Mouse (Mus musculus) right cerebral cortex, adult 2 months (tissue): ENCODE data around the gene Gm45717.

Experiments
- DNase-seq, 2 experiments: peaks; one replicate each; pipeline ENCODE4 v3.0.0; 2021 to 2022; ENCODE audit warnings: low spot score in 2 of 2

The Gm45717 gene

DNA sequence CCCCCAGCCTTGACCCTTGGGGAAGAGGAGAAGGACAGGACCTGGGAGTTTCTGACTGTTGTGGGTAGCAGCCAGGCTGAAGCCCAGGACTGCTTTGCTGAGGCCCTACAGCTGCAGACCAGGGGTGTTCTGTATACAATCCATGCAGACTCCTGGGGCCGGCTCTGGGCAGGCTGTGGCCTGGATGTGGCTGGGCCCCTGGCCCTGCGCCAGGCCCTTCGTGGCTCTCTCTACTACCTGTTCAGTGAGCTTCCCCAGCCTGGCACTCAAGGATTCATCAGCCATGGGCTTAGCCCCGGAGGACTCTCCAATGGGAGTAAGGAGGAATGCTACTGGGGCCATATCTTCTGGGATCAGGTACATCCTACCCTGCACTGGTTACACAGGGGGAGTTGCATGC, 12.4 kb downstream of the Gm45717 start:
- DNase-seq, result no peak

DNA sequence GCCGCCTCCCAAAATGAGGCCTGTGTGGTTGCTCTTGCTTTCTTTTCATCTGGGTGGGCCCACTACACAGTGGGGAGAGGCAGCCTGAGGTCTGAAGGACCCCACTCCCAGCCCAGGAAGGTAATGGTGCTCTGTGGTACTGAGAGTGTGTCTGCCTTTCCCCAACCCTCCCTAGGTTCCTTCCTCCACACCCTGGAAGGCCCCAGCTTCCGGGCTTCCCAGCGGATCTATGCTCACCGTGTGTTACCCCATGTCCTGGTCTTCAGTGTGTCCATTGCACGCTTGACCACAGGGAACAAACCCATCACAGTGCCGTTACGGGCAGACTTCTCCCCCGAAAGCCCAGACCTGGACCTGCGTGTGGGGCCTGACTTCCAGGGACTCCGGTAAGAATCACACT, 12.9 kb downstream of the Gm45717 start:
- DNase-seq, result no peak

DNA sequence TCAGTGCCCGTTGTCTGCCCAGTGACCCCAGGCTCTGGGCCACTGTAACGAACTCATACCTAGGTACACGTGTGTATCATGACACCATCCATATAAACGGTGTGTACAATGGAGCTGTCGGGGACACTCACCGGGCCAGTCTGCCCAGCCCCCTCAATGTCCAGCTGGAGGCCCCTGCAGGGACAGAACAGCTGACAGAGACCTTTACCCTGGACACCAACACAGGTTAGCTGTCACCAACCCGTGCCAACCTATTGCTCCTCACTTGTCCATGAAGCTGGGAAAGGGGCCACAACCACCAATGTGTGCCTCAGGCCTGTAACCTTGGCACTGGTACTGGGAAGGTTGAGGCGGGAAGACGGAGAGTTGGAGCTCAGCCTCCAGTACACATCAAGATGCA, 13.4 kb downstream of the Gm45717 start:
- DNase-seq, result no peak

DNA sequence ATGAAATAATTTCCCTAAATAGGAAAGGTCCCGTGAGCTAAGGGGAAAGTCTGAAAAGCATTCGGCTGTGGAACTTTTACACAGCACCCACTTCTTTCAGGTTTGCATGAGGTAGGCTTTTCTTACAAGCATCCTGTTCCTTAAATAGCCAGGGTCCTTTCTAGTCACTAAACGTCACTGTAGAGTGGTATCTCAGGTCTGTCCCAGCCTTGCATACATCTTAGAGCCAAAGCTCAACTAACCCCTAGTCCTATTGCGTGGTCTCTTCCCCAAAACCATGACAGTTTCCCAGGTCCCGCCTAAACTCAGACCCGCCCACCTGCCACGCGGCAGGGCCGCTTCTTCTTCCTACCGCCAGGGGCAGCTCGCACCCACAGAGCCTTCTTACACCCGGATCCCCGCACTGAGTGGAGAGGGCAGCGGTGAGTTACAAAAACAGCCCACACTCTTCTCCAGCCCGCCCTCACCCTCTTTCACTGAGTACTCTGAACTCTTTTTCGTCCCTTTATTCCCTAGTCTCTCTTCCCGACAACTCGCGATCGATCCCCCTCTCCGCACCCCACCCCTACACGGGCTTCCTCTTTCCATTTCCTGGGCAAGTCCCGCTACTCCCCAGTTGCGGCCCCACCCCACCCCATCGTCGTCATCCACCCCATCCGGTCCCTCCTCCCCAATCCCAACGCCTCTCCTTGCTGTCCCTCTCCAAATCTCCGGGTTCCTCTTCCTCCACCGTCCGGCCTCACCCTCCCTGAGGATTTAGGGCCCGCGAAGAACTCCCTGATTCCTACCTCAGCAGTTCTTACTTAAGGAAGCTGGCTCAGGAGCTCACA, 14.3 kb downstream of the Gm45717 start, which contains the start of gene Pgghg:
Gene Pgghg, plus strand, starts transcription at position 170 of the 830 bp plus-strand sequence.
- DNase-seq, result peak; percentile 49 to 59

DNA sequence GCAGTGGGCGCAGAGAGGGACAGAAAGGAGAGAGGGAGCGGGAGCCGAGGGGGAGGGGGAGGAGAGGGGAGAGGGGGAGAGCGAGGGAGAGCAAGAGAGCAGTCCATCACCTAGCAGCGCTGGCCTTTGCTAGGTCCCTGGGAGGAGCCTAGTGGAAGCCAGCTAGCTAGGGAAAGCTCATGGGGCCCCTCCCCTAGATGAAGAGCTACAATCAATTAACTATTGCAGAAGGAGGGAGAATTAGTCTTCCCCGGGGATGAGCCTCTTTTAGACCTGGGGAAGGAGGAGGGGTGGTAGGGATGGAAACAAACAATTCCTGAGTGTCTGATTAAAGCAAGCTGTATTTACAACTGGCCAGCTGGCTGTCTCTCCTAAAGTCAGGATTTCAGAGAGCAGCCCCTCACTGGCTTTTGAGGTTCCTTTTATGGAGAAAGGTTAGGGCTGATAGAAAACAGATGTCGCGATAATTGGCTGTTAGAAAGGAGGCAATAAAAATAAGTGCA, 16.0 kb downstream of the Gm45717 start:
- DNase-seq, result no peak

DNA sequence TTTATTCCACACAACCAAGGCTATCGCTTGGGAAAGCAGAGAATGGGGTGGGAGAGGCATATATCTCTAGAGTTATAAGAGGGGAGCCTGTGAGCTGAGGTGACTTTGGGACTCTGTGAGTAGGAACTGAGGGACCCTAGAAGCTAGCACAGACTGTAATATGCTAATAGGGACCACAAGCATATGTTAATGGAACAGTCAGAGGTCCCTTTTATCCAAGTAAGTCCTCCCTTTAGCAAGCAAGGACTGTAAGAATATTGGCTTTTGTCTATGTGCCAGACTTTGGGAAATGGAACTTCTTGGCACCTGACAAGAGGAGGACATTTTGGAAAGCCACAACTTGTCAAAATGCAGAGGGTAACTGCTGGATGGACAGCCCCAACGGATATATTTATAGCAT, 16.8 kb downstream of the Gm45717 start:
- no peak for DNase-seq

DNA sequence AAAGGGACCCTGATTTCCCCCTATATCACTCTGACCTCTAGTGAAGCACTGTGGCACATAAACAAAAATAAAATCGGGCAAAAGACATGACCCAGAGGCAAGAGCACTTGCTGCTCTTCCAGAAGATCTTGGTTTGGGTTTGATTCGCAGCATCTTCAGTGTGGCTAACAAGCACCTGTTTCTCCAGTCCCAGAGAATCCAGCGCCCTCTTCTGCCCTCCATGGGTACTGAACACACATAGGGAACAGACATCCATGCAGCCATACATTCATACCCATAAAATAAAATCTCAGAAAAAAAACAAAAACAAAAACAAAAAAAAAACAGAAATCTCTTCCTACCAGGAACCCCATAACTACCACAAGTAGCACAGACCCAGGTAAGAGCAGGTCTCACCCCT, 17.3 kb downstream of the Gm45717 start:
- DNase-seq, result no peak

DNA sequence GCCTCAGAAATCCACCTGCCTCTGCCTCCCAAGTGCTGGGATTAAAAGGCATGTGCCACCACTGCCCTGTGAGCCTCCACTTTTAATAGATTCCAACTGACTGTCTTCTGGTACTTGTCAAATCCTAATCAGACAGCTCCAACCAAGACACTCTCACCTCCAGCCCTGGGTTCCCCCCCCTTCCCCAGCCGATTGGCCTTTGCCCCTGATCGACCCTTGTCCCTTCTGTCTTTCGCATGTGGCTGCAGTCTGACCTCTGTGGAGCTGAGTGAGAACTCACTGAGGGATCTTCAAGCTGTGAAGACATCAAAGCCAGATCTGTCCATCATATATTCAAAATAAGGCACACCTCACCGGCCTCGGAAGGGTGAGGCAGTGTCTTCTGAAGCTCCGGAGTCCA, 28.6 kb downstream of the Gm45717 start:
- no peak for DNase-seq

DNA sequence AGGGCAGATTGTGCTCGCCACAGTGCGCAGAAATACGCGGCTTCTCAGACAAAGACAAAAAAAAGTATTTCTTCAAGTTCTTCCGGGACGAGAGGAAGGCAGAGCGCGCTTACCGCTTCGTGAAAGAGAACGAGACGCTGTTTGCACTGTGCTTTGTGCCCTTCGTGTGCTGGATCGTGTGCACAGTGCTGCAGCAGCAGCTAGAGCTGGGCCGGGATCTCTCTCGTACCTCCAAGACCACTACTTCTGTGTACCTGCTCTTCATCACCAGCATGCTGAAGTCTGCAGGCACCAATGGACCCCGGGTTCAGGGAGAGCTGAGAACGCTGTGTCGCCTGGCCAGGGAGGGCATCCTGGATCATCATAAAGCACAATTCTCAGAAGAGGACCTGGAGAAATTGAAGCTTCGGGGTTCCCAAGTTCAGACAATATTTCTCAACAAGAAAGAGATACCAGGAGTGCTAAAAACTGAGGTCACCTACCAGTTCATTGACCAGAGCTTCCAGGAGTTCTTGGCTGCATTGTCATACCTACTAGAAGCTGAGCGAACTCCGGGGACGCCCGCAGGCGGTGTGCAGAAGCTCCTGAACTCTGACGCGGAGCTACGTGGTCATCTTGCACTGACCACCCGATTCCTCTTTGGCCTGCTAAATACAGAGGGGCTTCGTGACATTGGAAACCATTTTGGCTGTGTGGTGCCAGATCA, 32.5 kb downstream of the Gm45717 start:
- no peak for DNase-seq

DNA sequence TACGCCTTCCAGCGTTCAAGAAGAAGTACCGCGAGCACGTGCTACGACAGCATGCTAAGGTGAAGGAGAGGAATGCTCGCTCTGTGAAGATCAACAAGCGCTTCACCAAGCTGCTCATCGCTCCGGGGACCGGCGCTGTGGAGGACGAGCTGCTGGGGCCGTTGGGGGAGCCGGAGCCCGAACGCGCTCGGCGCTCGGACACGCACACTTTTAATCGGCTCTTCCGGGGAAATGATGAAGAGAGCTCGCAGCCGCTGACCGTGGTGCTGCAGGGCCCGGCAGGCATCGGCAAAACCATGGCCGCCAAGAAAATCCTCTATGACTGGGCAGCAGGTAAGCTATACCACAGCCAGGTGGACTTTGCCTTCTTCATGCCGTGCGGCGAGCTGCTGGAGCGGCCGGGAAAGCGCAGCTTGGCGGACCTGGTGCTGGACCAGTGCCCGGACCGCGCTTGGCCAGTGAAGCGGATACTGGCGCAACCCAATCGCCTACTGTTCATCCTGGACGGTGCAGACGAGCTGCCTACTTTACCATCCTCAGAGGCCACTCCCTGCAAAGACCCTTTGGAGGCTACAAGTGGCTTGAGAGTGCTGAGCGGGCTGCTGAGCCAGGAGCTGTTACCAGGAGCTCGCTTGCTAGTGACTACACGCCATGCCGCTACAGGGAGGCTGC, 33.2 kb downstream of the Gm45717 start:
- DNase-seq, result peak; percentile 31 to 47

DNA sequence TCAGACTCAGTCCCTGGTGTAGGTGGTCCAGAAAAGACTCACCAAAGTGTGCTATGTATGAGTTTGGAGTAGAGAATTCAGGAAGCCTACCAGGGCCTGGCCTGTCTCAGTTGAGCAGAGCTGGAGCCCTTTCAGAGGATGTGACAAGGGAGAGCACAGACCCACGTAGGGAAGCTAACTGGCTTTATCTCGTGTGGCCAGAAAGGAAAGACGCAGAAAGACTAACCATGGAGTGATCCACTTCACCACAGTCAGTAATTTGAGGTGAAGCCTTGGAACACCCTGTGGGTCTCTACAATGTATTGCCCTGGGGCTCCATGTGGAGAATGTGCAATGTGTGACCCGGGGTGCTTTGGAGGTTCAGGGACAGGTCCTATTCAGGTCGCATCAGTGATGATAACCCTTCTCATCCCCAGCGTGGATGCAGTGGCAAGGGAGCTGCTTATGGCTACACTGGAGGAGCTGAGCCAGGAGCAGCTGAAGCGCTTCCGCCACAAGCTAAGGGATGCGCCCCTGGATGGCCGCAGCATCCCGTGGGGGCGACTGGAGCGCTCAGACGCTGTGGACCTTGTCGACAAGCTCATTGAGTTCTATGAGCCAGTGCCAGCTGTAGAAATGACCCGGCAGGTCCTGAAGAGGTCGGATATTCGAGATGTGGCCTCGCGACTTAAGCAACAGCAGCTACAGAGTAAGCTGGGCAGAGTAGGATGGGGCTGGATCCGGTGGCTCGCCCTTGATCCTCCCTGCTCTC, 34.3 kb downstream of the Gm45717 start:
- DNase-seq, result no peak

DNA sequence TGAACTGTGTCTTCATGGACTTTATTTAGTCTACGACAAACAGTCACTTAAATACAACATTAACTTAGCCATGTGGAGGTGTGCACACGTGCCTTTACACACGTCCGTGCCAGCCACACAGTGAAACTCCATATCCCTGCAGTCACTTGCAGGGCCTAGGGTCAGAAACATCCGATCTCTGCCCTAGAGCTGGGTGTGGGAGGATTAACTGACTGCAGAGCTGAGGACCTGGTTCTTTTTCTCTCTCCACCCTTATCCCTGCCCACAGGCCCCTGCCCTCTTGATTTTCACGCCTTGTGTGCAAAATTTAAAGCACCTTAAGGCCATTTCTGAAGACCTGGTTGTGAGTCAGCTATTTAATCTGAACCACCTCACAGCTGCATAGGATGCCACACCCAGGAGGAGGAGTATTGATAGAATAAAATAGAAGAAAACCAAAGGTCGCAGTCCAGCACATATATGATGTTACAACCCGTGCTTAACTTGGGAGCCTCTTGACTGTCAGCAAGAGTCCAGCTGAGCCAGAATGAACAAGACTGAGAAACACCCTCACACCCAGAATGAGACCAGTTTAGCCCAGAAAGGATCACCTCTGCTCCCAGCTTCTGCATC, 35.2 kb downstream of the Gm45717 start, which contains the start of gene Nlrp6:
Gene Nlrp6, plus strand, starts transcription at position 485 of the 612 bp plus-strand sequence.
- no peak for DNase-seq

DNA sequence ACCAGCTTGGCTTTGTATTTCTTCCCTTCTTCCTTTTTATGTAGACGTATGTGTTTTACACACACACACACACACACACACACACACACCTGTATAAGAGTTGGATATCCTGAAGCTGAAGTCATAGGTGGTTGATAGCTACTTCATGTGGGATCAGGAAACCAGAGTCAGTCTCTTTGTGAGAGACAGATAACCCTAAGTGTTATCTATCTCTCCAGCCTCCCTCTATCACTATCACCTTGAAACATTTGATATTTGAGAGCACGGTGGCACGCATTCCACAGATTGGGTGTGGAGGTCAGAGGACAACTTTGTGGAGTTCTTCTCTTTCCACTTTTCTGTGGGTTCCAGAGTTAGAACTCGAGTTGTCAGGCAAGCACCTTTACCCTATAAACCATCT, 35.8 kb downstream of the Gm45717 start:
- DNase-seq, result no peak

DNA sequence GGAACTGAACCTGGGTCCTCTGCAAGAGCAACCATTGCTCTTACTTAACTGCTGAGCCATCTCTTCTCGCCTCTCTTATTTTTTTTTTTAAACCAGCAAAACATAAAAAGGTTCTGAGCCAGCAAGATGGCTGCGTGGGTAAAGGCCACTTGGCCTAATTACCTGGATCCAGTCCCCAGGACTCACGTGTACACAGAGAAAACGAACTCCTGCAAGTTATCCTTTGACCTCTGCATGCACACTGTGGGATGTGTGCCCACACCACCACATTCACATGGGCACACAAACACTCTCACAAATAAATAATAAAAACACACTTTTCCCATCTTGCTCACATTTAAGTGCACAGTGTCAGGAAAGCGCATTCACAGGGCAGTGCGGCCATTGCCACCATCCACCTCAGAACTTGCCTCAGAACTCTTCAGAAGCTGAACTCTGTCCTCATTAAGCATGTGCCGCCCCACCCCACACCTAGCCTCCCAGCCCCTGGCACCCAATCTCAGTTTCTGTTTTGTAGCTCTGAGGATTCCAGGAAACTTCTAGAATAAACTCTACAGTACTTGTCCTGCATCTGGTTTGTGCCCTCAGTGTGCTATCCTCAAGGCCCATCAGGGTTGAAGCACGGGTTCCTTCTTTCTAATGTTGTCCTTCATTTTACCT, 41.6 kb downstream of the Gm45717 start:
- DNase-seq, result no peak

DNA sequence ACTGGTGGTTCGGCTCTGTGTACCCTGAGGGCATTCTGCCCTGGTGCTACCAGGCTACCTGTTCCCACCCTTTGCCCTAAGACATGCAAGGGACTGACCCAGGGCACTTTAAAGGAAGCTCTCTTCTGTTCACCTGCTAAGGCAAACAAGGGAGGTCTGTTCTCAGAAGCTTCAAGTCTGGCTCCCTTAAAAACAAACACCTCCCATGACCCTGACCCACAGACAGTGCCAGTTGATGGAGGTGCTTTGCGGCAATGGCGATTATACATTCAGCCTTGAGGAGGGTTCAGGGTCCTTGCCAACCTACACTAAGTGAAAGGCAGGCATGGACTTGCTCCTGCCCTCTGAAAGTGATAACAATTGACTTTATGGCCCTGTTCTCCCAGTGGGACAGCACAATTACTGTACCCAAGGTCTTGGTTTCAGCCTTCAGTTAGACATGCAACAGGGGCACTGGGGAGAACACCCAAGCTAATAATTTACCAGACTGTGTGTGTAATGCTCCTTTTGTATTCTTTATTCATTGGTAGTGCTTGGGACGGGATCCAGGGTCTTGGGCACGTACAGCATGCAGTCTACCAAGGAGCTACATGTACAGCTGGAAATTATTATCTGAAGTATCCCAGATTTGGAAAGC, 42.8 kb downstream of the Gm45717 start:
- no peak for DNase-seq

DNA sequence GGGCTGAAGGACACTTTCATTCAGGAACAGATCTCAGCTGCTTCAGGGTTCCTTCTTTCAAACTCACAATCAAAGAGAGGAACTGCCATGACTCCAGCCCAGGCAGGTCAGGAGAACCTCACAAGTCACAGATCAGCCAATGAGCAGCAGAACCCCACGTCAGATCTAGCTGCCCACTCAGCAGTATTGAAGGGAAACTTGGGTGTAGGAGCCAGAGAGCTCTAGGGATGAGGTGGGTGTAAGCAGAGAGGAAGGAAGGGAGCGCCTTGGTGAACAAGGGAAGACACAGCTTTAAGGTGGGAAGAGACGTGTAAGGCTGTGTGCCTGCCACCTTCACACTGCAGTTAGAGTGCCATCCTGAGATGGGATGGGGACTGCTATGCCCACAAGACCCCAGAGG, 43.4 kb downstream of the Gm45717 start:
- DNase-seq, result peak; percentile 41 to 46

DNA sequence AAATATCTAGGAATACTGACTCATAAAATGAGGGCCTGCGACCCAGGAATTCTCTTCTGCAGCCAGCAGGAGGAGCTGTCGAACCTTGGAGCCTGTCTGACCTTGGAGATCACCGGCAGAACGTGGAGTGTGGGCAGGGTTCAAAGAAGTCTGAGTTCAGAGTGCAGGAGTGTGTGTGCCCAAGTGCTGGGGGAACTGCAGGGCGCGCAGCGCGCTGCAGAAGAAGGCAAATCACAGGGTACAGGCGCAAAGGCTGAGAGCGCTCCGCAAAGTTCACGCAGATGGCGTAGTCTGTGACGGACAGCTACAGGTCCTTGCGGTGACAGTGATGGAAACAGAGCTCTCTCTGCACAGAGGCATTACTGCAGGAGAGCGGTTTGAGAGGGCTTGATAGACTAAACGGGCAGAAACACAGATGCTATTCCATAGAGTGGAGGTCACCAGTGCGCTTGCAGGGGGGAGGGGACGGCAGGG, 47.1 kb downstream of the Gm45717 start:
- DNase-seq, result peak; percentile 69 to 73

DNA sequence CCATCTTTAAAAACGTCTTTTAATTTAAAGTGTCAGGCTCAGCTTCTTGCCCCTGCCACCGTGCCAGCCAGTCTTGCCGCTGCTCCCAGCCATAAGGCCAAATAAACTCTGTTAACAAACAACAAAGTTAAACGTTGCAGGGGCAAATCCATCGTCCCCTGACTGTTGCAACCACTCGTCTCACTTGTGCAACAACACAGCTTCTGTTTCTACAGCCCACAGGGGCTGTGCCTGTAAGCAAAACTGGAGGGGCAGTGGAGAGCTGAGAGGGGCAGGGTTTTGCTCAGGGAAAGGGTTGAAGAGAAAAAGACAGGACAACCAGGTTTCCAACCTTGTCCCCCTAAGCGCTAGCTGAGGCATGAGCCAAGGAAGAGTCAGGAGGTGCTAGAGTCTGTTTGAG, 47.6 kb downstream of the Gm45717 start:
- no peak for DNase-seq

DNA sequence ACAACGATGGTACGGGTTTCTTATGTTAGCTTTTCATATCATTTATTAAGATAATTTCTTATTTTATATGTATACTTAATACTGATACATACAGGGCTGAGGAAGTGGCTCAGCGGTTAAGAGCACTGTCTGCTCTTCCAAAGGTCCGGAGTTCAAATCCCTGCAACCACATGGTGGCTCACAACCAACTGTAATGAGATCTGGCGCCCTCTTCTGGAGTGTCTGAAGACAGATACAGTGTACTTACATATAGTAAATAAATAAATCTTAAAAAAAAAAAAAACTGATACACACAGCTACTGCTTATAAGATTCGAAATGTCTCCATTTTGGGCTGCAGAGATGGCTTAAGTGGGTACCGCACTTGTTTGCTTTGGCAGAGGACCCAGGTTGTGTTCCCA, 48.0 kb downstream of the Gm45717 start:
- DNase-seq, result no peak

DNA sequence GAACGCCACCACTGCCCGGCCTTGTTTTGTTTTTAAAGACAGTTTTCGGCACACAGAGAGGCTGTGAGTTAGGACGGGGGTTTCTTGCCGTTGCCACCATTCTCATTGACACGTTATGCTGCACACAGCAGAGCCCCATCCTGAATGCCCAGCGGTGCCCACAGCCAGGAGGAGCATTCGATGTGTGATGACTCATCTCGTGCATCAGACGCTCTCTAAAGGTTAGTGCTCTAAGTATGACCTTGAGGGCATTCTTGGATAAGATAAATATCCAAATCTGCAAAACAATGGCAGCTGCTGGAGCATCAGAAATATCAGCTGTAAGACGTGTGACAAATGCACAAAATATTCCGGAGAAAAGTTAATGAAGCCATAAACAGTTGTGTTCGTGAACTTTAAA, 48.6 kb downstream of the Gm45717 start:
- DNase-seq, result no peak
